Mouse (Mus musculus): ENCODE measurements around the gene Myadml2. TPM values are rescaled to one million over a fixed set of nuclear protein-coding genes. Genes with fewer than 3 reads are reported as not detected.

The Myadml2 gene
- polyA plus RNA-seq, 1 experiment from 2014 or later: 0.75 TPM

GRCm38 (mm10) chr11:120617519-120618112 lies 30.3 kb downstream of the Myadml2 start, which contains the start of gene Pcyt2:
TSS of gene Pcyt2 (minus strand) at chr11:120617936.
- WGBS: under 1% methylated on average over 56 of the region's 56 CpGs

GRCm38 (mm10) chr11:120616617-120617294 lies 31.2 kb downstream of the Myadml2 start:
- Histone ChIP-seq H3K27me3 (replicated peaks; ENCODE audit: control insufficient read depth, insufficient read depth, low read length) (no peaks in the 10 kb centered on the region), H3K36me3 (ENCODE audit: control insufficient read depth, insufficient read depth) (peaks cover 22% of the 10 kb centered on the region)
- WGBS: 44% methylated on average over 4 of the region's 4 CpGs

More at GRCm38 (mm10) chr11:120617519-120618112, 30.3 kb downstream of the Myadml2 start, which contains the start of gene Pcyt2:
- Histone ChIP-seq H3K9ac (replicated peaks; ENCODE audit: low read depth, low read length) (peak within 1 kb of the TSS; percentile 78), H3K36me3 (ENCODE audit: control insufficient read depth, insufficient read depth) (peaks cover 22% of the 10 kb centered on the region), H3K9me3 (ENCODE audit: control insufficient read depth, low read length) (no peaks in the 10 kb centered on the region), H3K27ac (ENCODE audit: low read length) (peak within 1 kb of the TSS; percentile 67), H3K4me3 (replicated peaks; ENCODE audit: low read length) (peak within 1 kb of the TSS; percentile 67), H3K4me2 (ENCODE audit: low read length) (peak within 1 kb of the TSS; percentile 62), H3K4me1 (replicated peaks; ENCODE audit: control insufficient read depth, insufficient read depth, low read length) (peaks cover 17% of the 10 kb centered on the region), H3K27me3 (replicated peaks; ENCODE audit: control insufficient read depth, insufficient read depth, low read length) (no peaks in the 10 kb centered on the region)
- peak; percentile 96 for ATAC-seq

GRCm38 (mm10) chr11:120615606-120616203 lies 32.3 kb downstream of the Myadml2 start:
- Histone ChIP-seq H3K9me3 (ENCODE audit: control insufficient read depth, low read length) (no peaks in the 10 kb centered on the region), H3K27ac (ENCODE audit: low read length) (no peak overlapping the region), H3K4me2 (ENCODE audit: low read length) (no peak overlapping the region), H3K9ac (replicated peaks; ENCODE audit: low read depth, low read length) (no peak overlapping the region), H3K4me1 (replicated peaks; ENCODE audit: control insufficient read depth, insufficient read depth, low read length) (peaks cover 17% of the 10 kb centered on the region), H3K36me3 (ENCODE audit: control insufficient read depth, insufficient read depth) (peaks cover 27% of the 10 kb centered on the region), H3K4me3 (replicated peaks; ENCODE audit: low read length) (no peak overlapping the region), H3K27me3 (replicated peaks; ENCODE audit: control insufficient read depth, insufficient read depth, low read length) (no peaks in the 10 kb centered on the region)
- ATAC-seq: no peak
- 93% methylated on average over 11 of the region's 11 CpGs for WGBS

More at GRCm38 (mm10) chr11:120616617-120617294, 31.2 kb downstream of the Myadml2 start:
- Histone ChIP-seq H3K4me2 (ENCODE audit: low read length) (peak overlapping the region; percentile 62), H3K4me3 (replicated peaks; ENCODE audit: low read length) (peak overlapping the region; percentile 67), H3K9me3 (ENCODE audit: control insufficient read depth, low read length) (no peaks in the 10 kb centered on the region), H3K27ac (ENCODE audit: low read length) (peak overlapping the region; percentile 33; the same call in 1 of the 2 replicates), H3K4me1 (replicated peaks; ENCODE audit: control insufficient read depth, insufficient read depth, low read length) (peaks cover 17% of the 10 kb centered on the region), H3K9ac (replicated peaks; ENCODE audit: low read depth, low read length) (peak overlapping the region; percentile 78)
- ATAC-seq: no peak

- peaks cover 24% of the 10 kb centered on the region for H3K36me3 ChIP-seq (ENCODE audit: control insufficient read depth, insufficient read depth)
- no peak for ATAC-seq
- no peak overlapping the region for H3K9ac ChIP-seq (replicated peaks; ENCODE audit: low read depth, low read length)
Measured at GRCm38 (mm10) chr11:120615167-120615566, 32.8 kb downstream of the Myadml2 start.

GRCm38 (mm10) chr11:120613976-120614375 lies 34.0 kb downstream of the Myadml2 start:
- no peak overlapping the region for H3K4me3 ChIP-seq (replicated peaks; ENCODE audit: low read length)
- WGBS: 85% methylated on average over 8 of the region's 8 CpGs
- no peak overlapping the region for H3K4me2 ChIP-seq (ENCODE audit: low read length)
- no peak overlapping the region for H3K27ac ChIP-seq (ENCODE audit: low read length)
- H3K9me3 ChIP-seq (ENCODE audit: control insufficient read depth, low read length): no peaks in the 10 kb centered on the region
- no peak for ATAC-seq
- H3K9ac ChIP-seq (replicated peaks; ENCODE audit: low read depth, low read length): no peak overlapping the region
- peaks cover 3% of the 10 kb centered on the region for H3K27me3 ChIP-seq (replicated peaks; ENCODE audit: control insufficient read depth, insufficient read depth, low read length)
- peaks cover 17% of the 10 kb centered on the region for H3K4me1 ChIP-seq (replicated peaks; ENCODE audit: control insufficient read depth, insufficient read depth, low read length)
- peaks cover 22% of the 10 kb centered on the region for H3K36me3 ChIP-seq (ENCODE audit: control insufficient read depth, insufficient read depth)

More at GRCm38 (mm10) chr11:120615167-120615566, 32.8 kb downstream of the Myadml2 start:
- WGBS: 94% methylated on average over 6 of the region's 6 CpGs
- Histone ChIP-seq H3K27ac (ENCODE audit: low read length) (no peak overlapping the region), H3K4me3 (replicated peaks; ENCODE audit: low read length) (no peak overlapping the region), H3K27me3 (replicated peaks; ENCODE audit: control insufficient read depth, insufficient read depth, low read length) (no peaks in the 10 kb centered on the region), H3K4me2 (ENCODE audit: low read length) (no peak overlapping the region), H3K9me3 (ENCODE audit: control insufficient read depth, low read length) (no peaks in the 10 kb centered on the region), H3K4me1 (replicated peaks; ENCODE audit: control insufficient read depth, insufficient read depth, low read length) (peaks cover 17% of the 10 kb centered on the region)

- WGBS: 90% methylated on average over 10 of the region's 10 CpGs
- Histone ChIP-seq H3K4me2 (ENCODE audit: low read length) (no peak overlapping the region), H3K4me1 (replicated peaks; ENCODE audit: control insufficient read depth, insufficient read depth, low read length) (peaks cover 20% of the 10 kb centered on the region), H3K9ac (replicated peaks; ENCODE audit: low read depth, low read length) (no peak overlapping the region), H3K9me3 (ENCODE audit: control insufficient read depth, low read length) (no peaks in the 10 kb centered on the region), H3K4me3 (replicated peaks; ENCODE audit: low read length) (no peak overlapping the region), H3K27me3 (replicated peaks; ENCODE audit: control insufficient read depth, insufficient read depth, low read length) (peaks cover 3% of the 10 kb centered on the region), H3K27ac (ENCODE audit: low read length) (no peak overlapping the region), H3K36me3 (ENCODE audit: control insufficient read depth, insufficient read depth) (peaks cover 21% of the 10 kb centered on the region)
- no peak for ATAC-seq
Measured at GRCm38 (mm10) chr11:120613481-120613972, 34.4 kb downstream of the Myadml2 start.

- H3K4me1 ChIP-seq (replicated peaks; ENCODE audit: control insufficient read depth, insufficient read depth, low read length): peaks cover 25% of the 10 kb centered on the region
- no peak overlapping the region for H3K9ac ChIP-seq (replicated peaks; ENCODE audit: low read depth, low read length)
- H3K27ac ChIP-seq (ENCODE audit: low read length): no peak overlapping the region
- 39% methylated on average over 6 of the region's 6 CpGs for WGBS
- peaks cover 18% of the 10 kb centered on the region for H3K36me3 ChIP-seq (ENCODE audit: control insufficient read depth, insufficient read depth)
- no peak overlapping the region for H3K4me3 ChIP-seq (replicated peaks; ENCODE audit: low read length)
- H3K9me3 ChIP-seq (ENCODE audit: control insufficient read depth, low read length): no peaks in the 10 kb centered on the region
- no peak overlapping the region for H3K4me2 ChIP-seq (ENCODE audit: low read length)
- peaks cover 3% of the 10 kb centered on the region for H3K27me3 ChIP-seq (replicated peaks; ENCODE audit: control insufficient read depth, insufficient read depth, low read length)
- no peak for ATAC-seq
Measured at GRCm38 (mm10) chr11:120612763-120613162, 35.2 kb downstream of the Myadml2 start.

GRCm38 (mm10) chr11:120610477-120611046 lies 37.4 kb downstream of the Myadml2 start:
- H3K9ac ChIP-seq (replicated peaks; ENCODE audit: low read depth, low read length): no peak overlapping the region
- peaks cover 9% of the 10 kb centered on the region for H3K4me1 ChIP-seq (replicated peaks; ENCODE audit: control insufficient read depth, insufficient read depth, low read length)
- H3K9me3 ChIP-seq (ENCODE audit: control insufficient read depth, low read length): no peaks in the 10 kb centered on the region
- WGBS: 77% methylated on average over 9 of the region's 9 CpGs
- H3K4me2 ChIP-seq (ENCODE audit: low read length): no peak overlapping the region
- peaks cover 23% of the 10 kb centered on the region for H3K36me3 ChIP-seq (ENCODE audit: control insufficient read depth, insufficient read depth)
- ATAC-seq: no peak
- no peak overlapping the region for H3K27ac ChIP-seq (ENCODE audit: low read length)
- peaks cover 3% of the 10 kb centered on the region for H3K27me3 ChIP-seq (replicated peaks; ENCODE audit: control insufficient read depth, insufficient read depth, low read length)
- no peak overlapping the region for H3K4me3 ChIP-seq (replicated peaks; ENCODE audit: low read length)

- Histone ChIP-seq H3K4me1 (replicated peaks; ENCODE audit: control insufficient read depth, insufficient read depth, low read length) (peaks cover 8% of the 10 kb centered on the region; the same call in 1 of the 2 replicates), H3K4me2 (ENCODE audit: low read length) (no peak overlapping the region), H3K4me3 (replicated peaks; ENCODE audit: low read length) (no peak overlapping the region), H3K27ac (ENCODE audit: low read length) (no peak overlapping the region), H3K9ac (replicated peaks; ENCODE audit: low read depth, low read length) (no peak overlapping the region), H3K9me3 (ENCODE audit: control insufficient read depth, low read length) (no peaks in the 10 kb centered on the region), H3K36me3 (ENCODE audit: control insufficient read depth, insufficient read depth) (peaks cover 25% of the 10 kb centered on the region), H3K27me3 (replicated peaks; ENCODE audit: control insufficient read depth, insufficient read depth, low read length) (peaks cover 3% of the 10 kb centered on the region)
- WGBS: 43% methylated on average over 7 of the region's 8 CpGs
- ATAC-seq: no peak; the same call in 1 of the 2 replicates
Measured at GRCm38 (mm10) chr11:120609250-120609649, 38.7 kb downstream of the Myadml2 start.

All from forebrain, embryonic 16.5 days (tissue).